Mouse (Mus musculus): ENCODE measurements around the gene Fbxo10.

GRCm38 (mm10) chr4:45107066-45107465, 22.7 kb upstream of the Fbxo10 start:
- TF ChIP-seq CTCF (IDR thresholded peaks at IDR 0.05; ENCODE audit: borderline replicate concordance, extremely low read depth, insufficient read depth, insufficient read length) = no peak
- TF ChIP-seq POLR2A (IDR thresholded peaks at IDR 0.05; ENCODE audit: borderline replicate concordance, extremely low read depth, insufficient read depth, insufficient read length, poor library complexity, severe bottlenecking) = no peak

All from brain, embryonic 14.5 days (tissue).